Mouse (Mus musculus) limb, embryonic 10.5 days (tissue): ENCODE measurements around the gene Dnajc7. TPM values are rescaled to one million over a fixed set of nuclear protein-coding genes. Genes with fewer than 3 reads are reported as not detected.
"Not testable (repeated sequence)": the region's sequence is repeated elsewhere in the genome, so short reads cannot be mapped to it uniquely, and the experiment has no call there.

ENCODE experiments used
- DNase-seq: peaks from one replicate; pipeline ENCODE4 v3.0.0-alpha.2; 2017; ENCODE audit warnings: low spot score
- H3K27ac ChIP-seq: fragments of 300-500 bp; sonication (generic); 2 replicates; pipeline ENCODE4 v1.5.1; 2016; ENCODE audit warnings: mild to moderate bottlenecking
- H3K27me3 ChIP-seq: fragments of 300-500 bp; sonication (generic); 2 replicates; pipeline ENCODE4 v1.6.1; 2016; ENCODE audit warnings: low read depth, mild to moderate bottlenecking; ENCODE audit not compliant: poor library complexity, severe bottlenecking
- H3K36me3 ChIP-seq: fragments of 300-500 bp; sonication (generic); 2 replicates; pipeline ENCODE4 v1.6.1; 2016; ENCODE audit warnings: mild to moderate bottlenecking, moderate library complexity
- H3K4me1 ChIP-seq: fragments of 300-500 bp; sonication (generic); 2 replicates; pipeline ENCODE4 v1.6.1; 2016
- H3K4me3 ChIP-seq: fragments of 300-500 bp; sonication (generic); 2 replicates; pipeline ENCODE4 v1.5.1; 2016; ENCODE audit warnings: mild to moderate bottlenecking, moderate library complexity
- H3K9me3 ChIP-seq: fragments of 300-500 bp; sonication (generic); replicated peaks from 2 replicates; pipeline ENCODE4 v1.6.1; 2016; ENCODE audit warnings: mild to moderate bottlenecking
- WGBS: fragments of 180-500 bp; shearing (Covaris S2); methylation state at CpG from one replicate; pipeline ENCODE4 v1.1.7; 2016; 5-methylcytosine and 5-hydroxymethylcytosine counted together
- polyA plus RNA-seq: library from polyadenylated mRNA; unstranded; fragments of >200 nt; fragmentation: Nextera tagmentation; extraction: Ambion mirVana; gene quantifications from 2 replicates; pipeline ENCODE4 v1.2.1, GENCODE M21; 2016

The Dnajc7 gene
- 256 and 281 TPM in 2 replicates for polyA plus RNA-seq

- Histone ChIP-seq H3K9me3 (no peaks in the 10 kb centered on the region), H3K4me1 (peaks cover 32% of the 10 kb centered on the region), H3K27me3 (no peaks in the 10 kb centered on the region), H3K27ac (peak within 1 kb of the TSS; percentile 96), H3K36me3 (peaks cover 24% of the 10 kb centered on the region), H3K4me3 (peak within 1 kb of the TSS; percentile 91)
- WGBS, result 5% methylated on average over 11 of the region's 11 CpGs
- no peak for DNase-seq
These were observed at the start of gene Dnajc7 for GRCm38 (mm10) chr11:100619982-100620381. Gene Dnajc7 (minus strand): TSS chr11:100620168.

GRCm38 (mm10) chr11:100659806-100660205 is 39.8 kb upstream of the Dnajc7 start:
- no peaks in the 10 kb centered on the region for H3K36me3 ChIP-seq
- peaks cover 15% of the 10 kb centered on the region for H3K4me1 ChIP-seq
- no peak for DNase-seq
- no peaks in the 10 kb centered on the region for H3K9me3 ChIP-seq
- no peak overlapping the region for H3K4me3 ChIP-seq
- H3K27ac ChIP-seq, result no peak overlapping the region
- 83% methylated on average over 10 of the region's 10 CpGs for WGBS
- peaks cover 8% of the 10 kb centered on the region; the same call in 1 of the 2 replicates for H3K27me3 ChIP-seq

GRCm38 (mm10) chr11:100656458-100656857 is 36.5 kb upstream of the Dnajc7 start:
- no peaks in the 10 kb centered on the region for H3K9me3 ChIP-seq
- no peak for DNase-seq
- peak overlapping the region; percentile 38; the same call in 1 of the 2 replicates for H3K27ac ChIP-seq
- peaks cover 26% of the 10 kb centered on the region for H3K27me3 ChIP-seq
- H3K36me3 ChIP-seq, result no peaks in the 10 kb centered on the region
- H3K4me3 ChIP-seq, result no peak overlapping the region
- H3K4me1 ChIP-seq, result peaks cover 17% of the 10 kb centered on the region
- WGBS, result 6% methylated on average over 6 of the region's 6 CpGs

- H3K27me3 ChIP-seq, result peaks cover 35% of the 10 kb centered on the region
- H3K4me1 ChIP-seq, result peaks cover 19% of the 10 kb centered on the region
- not testable (repeated sequence) for H3K36me3 ChIP-seq, H3K4me3 ChIP-seq, H3K27ac ChIP-seq, DNase-seq, H3K9me3 ChIP-seq
- 54% methylated on average over 3 of the region's 3 CpGs for WGBS
These were observed 35.6 kb upstream of the Dnajc7 start for GRCm38 (mm10) chr11:100655589-100655988.

- Histone ChIP-seq H3K36me3 (no peaks in the 10 kb centered on the region), H3K27me3 (peaks cover 57% of the 10 kb centered on the region), H3K9me3 (no peaks in the 10 kb centered on the region), H3K27ac (no peak overlapping the region), H3K4me1 (peaks cover 12% of the 10 kb centered on the region), H3K4me3 (no peak overlapping the region)
- no peak for DNase-seq
- WGBS, result 27% methylated on average over 3 of the region's 3 CpGs
These were observed 31.8 kb upstream of the Dnajc7 start for GRCm38 (mm10) chr11:100651748-100652147.

GRCm38 (mm10) chr11:100651205-100651604 is 31.2 kb upstream of the Dnajc7 start:
- H3K27me3 ChIP-seq, result peaks cover 57% of the 10 kb centered on the region
- no peak overlapping the region for H3K4me3 ChIP-seq
- peaks cover 7% of the 10 kb centered on the region for H3K4me1 ChIP-seq
- no peak overlapping the region for H3K27ac ChIP-seq
- WGBS, result 11% methylated on average over 8 of the region's 8 CpGs
- no peak for DNase-seq
- no peaks in the 10 kb centered on the region for H3K36me3 ChIP-seq
- no peaks in the 10 kb centered on the region for H3K9me3 ChIP-seq

DNA sequence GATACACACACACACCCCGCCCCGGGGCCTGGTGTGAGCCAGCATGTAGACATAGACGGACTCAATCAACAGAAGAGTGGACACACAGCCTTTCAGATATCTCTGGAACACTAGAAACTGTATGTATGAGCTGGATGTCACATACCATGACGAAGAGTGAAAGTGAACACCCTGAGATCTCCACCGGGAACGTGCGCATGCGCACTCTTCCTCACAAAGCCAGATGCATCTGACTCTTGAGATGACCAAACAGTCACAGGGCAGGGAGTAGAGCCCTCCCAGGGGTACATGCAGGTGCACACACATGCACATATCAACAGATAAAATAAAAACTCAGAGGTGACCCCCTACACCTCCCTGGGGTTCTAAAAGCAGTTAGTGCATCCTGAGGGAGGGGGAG is 28.4 kb upstream of the Dnajc7 start:
- 88% methylated on average over 8 of the region's 8 CpGs for WGBS
- Histone ChIP-seq H3K27me3 (peaks cover 70% of the 10 kb centered on the region), H3K27ac (no peak overlapping the region), H3K36me3 (no peaks in the 10 kb centered on the region), H3K9me3 (no peaks in the 10 kb centered on the region), H3K4me1 (peaks cover 4% of the 10 kb centered on the region), H3K4me3 (no peak overlapping the region)
- DNase-seq, result no peak

DNA sequence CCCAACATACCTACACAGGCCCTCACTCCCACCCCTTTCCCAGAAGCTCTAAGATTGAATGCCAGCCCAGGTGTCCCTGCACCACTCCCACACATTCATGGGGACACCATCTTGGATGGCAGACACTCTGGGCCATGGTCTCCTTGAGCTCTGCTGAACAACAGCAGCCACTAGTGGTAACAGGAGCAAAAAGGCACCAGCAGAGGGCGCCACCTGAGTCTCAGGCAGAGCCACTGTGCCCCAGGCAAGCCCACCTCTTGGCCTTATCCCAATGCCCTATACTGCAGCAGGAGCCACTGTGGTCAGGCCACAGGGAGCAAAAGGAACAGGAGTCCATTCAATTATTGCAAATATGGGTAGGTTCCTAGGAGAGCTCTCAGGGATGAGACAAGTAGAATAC is 26.3 kb upstream of the Dnajc7 start:
- Histone ChIP-seq H3K4me3 (no peak overlapping the region), H3K27me3 (peaks cover 62% of the 10 kb centered on the region), H3K36me3 (no peaks in the 10 kb centered on the region), H3K27ac (no peak overlapping the region), H3K9me3 (no peaks in the 10 kb centered on the region), H3K4me1 (peaks cover under 1% of the 10 kb centered on the region)
- WGBS, result 15% methylated on average over 1 of the region's 1 CpGs
- peak; percentile 70 for DNase-seq

DNA sequence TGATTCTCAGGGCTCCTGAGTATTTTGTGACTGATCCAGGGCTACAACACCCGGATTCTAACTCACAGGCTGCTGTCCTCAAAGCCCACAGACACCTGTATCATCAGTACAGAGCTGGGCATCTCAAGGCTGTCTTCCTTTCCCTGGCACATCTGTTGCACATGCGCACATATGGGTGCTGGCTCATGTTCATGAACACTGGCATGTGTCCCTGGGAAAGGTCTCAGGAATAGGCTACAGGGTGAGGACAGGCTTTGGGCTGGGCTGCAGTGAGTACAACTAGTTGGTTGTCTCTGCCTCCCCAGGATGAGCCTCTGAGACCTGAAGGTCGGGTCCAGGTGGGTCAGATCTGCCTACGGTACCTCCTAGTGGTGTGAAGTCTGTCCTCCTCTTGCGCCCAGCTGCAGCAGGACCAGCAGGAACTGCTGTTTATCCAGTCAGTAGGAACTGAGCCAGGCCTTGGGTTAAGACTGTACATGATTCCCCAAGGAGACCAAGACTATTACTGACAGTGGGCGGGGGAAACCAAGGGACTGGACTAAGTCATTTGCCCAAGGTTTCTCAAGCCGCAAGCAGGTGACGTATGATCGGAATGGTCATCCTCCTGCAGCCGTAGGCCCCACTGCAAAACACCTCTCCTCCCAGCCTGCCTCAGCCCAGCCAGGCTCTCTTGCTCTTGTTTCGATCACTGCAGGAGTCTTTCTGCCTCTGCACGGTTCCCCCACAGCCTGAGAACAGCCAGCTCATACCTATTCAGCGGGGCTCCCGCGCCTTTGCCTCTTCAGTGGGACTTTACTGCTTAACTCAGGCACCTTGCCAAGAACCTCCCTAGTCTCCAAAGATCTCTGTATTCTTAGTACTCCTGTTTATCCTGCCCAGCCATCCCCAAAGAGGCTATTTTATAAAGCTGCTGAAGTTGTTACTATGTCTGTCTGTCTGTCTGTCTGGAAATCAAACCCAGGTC is 23.9 kb upstream of the Dnajc7 start:
- Histone ChIP-seq H3K4me1 (peaks cover 10% of the 10 kb centered on the region), H3K4me3 (no peak overlapping the region), H3K9me3 (no peaks in the 10 kb centered on the region), H3K27ac (no peak overlapping the region), H3K36me3 (no peaks in the 10 kb centered on the region), H3K27me3 (peaks cover 62% of the 10 kb centered on the region)
- 77% methylated on average over 15 of the region's 15 CpGs for WGBS
- DNase-seq, result no peak

DNA sequence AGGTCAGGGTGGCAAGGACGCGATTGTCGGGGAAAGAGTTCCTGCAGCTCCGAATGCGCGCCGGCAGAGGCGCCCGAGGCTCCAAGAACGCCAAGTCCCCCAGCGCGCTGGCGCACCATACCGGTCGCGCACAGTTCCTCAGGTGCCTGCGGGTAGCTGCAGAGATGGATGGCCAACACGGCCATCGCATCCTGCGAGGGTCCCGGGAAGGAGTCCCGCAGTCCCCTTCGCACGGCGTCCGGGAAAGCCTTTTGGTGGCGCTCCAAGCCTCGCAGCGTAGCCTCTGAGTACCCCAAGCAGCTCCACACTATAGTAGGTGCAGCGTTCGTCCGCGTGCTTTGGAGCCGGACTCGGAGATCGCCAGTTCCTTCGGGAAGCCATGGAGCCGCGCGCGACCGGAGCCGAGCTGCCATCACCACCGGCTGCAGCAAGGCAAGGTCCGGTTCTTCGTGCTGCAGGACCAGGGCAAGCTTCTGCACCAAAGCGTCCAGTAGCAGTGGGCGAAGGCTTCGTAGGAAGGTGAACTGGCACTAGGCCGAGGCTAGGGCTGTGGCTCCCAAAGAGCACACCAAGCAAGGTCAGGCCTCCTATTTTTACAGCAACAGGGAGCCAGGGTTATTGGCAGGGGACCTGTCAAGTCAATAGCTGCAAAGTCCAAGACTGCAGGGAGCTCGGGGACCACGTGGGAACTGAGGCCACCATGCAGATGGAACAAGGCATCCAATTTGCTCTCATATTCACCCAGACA is 20.4 kb upstream of the Dnajc7 start:
- H3K4me3 ChIP-seq, result peak overlapping the region; percentile 56
- no peaks in the 10 kb centered on the region for H3K9me3 ChIP-seq
- DNase-seq, result peak; percentile 81
- H3K4me1 ChIP-seq, result peaks cover 10% of the 10 kb centered on the region
- H3K27me3 ChIP-seq, result peaks cover 69% of the 10 kb centered on the region
- WGBS, result 9% methylated on average over 52 of the region's 52 CpGs
- peak overlapping the region; percentile 61 for H3K27ac ChIP-seq
- H3K36me3 ChIP-seq, result no peaks in the 10 kb centered on the region

- WGBS, result 82% methylated on average over 7 of the region's 7 CpGs
- Histone ChIP-seq H3K4me1 (no peaks in the 10 kb centered on the region), H3K27me3 (peaks cover 46% of the 10 kb centered on the region), H3K9me3 (no peaks in the 10 kb centered on the region), H3K27ac (no peak overlapping the region), H3K4me3 (no peak overlapping the region), H3K36me3 (no peaks in the 10 kb centered on the region)
- no peak for DNase-seq
These were observed 14.6 kb upstream of the Dnajc7 start for GRCm38 (mm10) chr11:100634530-100634929.

DNA sequence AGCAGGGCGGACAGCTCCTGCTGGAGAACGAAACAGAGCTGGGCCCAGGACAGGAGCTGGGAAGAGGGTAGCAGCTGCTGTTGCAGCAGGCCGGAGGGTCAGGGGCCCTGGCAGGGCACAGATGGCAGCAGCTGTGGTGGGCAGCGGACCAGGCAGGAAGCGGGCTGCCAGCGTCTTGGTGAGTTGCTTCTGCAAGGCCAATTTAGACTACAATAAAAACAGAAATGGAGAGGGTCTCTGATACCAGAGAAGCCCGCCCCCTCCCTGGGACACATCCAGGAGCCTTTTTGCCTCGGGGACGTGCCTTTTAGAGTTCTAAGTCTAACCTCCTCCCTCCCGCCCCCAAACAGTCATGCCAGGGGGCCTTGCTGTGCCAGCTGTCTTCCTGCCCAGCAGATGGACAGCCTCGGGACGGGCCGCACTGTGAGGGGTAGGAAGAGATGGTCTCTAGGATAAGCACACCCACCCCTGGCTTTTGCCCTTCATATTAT is 8.9 kb upstream of the Dnajc7 start:
- Histone ChIP-seq H3K36me3 (peaks cover 38% of the 10 kb centered on the region), H3K9me3 (no peaks in the 10 kb centered on the region), H3K4me1 (peaks cover 21% of the 10 kb centered on the region), H3K27me3 (peaks cover 10% of the 10 kb centered on the region; the same call in 1 of the 2 replicates), H3K27ac (no peak overlapping the region), H3K4me3 (no peak overlapping the region)
- DNase-seq, result no peak
- 64% methylated on average over 13 of the region's 13 CpGs for WGBS

GRCm38 (mm10) chr11:100628056-100628455 is 8.1 kb upstream of the Dnajc7 start:
- H3K36me3 ChIP-seq, result peaks cover 38% of the 10 kb centered on the region
- peaks cover 28% of the 10 kb centered on the region for H3K4me1 ChIP-seq
- H3K4me3 ChIP-seq, result no peak overlapping the region
- no peak for DNase-seq
- H3K27ac ChIP-seq, result no peak overlapping the region
- H3K27me3 ChIP-seq, result peaks cover 6% of the 10 kb centered on the region; the same call in 1 of the 2 replicates
- 89% methylated on average over 5 of the region's 5 CpGs for WGBS
- H3K9me3 ChIP-seq, result no peaks in the 10 kb centered on the region
